Mouse (Mus musculus): ENCODE results near the gene Kmt5b.

DNA sequence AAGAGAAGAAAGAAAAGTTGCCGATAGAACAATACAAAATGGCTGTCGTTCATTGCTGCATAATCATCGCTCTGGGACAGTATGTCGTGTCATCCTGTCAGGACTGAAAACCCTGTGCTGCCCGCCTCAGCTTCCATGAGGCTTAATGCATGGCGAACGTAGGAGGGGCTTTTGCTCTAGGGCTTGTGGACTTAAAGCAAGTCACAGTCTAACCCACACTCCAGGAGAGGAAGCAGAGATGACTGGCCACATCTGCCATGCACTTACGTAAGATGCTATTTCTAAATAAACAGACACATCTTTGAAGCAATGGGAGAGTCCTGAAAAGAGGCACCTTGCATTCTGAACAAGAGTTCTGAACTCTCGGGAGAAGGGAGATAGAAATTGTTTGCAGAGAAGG lies 44.1 kb upstream of the Kmt5b start:
- no peak for TF ChIP-seq POLR2A (IDR thresholded peaks at IDR 0.05; ENCODE audit: borderline replicate concordance, control insufficient read depth, low read depth, low read length)
- TF ChIP-seq CTCF (IDR thresholded peaks at IDR 0.05; ENCODE audit: control insufficient read depth, insufficient read depth, low read length) = no peak

Measured in bone marrow, adult 2 months (tissue).